Mouse (Mus musculus): Measurements from ENCODE around the gene Wdr72.

The Wdr72 gene

GRCm38 (mm10) chr9:74109761-74110460 is at the start of gene Wdr72:
Gene Wdr72, plus strand, starts transcription at chr9:74110356.
- peak; percentile 7 for DNase-seq (ENCODE audit: low spot score)

- DNase-seq (ENCODE audit: low spot score) = no peak
These were observed 43.9 kb upstream of the Wdr72 start for GRCm38 (mm10) chr9:74066278-74066677.

GRCm38 (mm10) chr9:74066766-74067165 is 43.4 kb upstream of the Wdr72 start:
- DNase-seq (ENCODE audit: low spot score) = no peak

GRCm38 (mm10) chr9:74075958-74076357 is 34.2 kb upstream of the Wdr72 start:
- no peak for DNase-seq (ENCODE audit: low spot score)

GRCm38 (mm10) chr9:74078458-74078857 is 31.7 kb upstream of the Wdr72 start:
- no peak for DNase-seq (ENCODE audit: low spot score)

GRCm38 (mm10) chr9:74080241-74080640 is 29.9 kb upstream of the Wdr72 start:
- no peak for DNase-seq (ENCODE audit: low spot score)

- no peak for DNase-seq (ENCODE audit: low spot score)
These were observed 8.6 kb upstream of the Wdr72 start for GRCm38 (mm10) chr9:74101591-74101990.

GRCm38 (mm10) chr9:74102615-74103014 is 7.5 kb upstream of the Wdr72 start:
- DNase-seq (ENCODE audit: low spot score) = no peak

- peak; percentile 7 for DNase-seq (ENCODE audit: low spot score)
These were observed 283 bp downstream of the Wdr72 start for GRCm38 (mm10) chr9:74110461-74110816.

GRCm38 (mm10) chr9:74112526-74112925 is 2.4 kb downstream of the Wdr72 start:
- DNase-seq (ENCODE audit: low spot score) = no peak

- DNase-seq (ENCODE audit: low spot score) = no peak
These were observed 16.1 kb downstream of the Wdr72 start for GRCm38 (mm10) chr9:74126222-74126621.

- no peak for DNase-seq (ENCODE audit: low spot score)
These were observed 23.9 kb downstream of the Wdr72 start for GRCm38 (mm10) chr9:74134010-74134409.

GRCm38 (mm10) chr9:74141864-74142263 is 31.7 kb downstream of the Wdr72 start:
- DNase-seq (ENCODE audit: low spot score) = peak; percentile 8

GRCm38 (mm10) chr9:74142705-74143104 is 32.5 kb downstream of the Wdr72 start:
- DNase-seq (ENCODE audit: low spot score) = no peak

GRCm38 (mm10) chr9:74145203-74145602 is 35.0 kb downstream of the Wdr72 start:
- no peak for DNase-seq (ENCODE audit: low spot score)

- no peak for DNase-seq (ENCODE audit: low spot score)
These were observed 38.1 kb downstream of the Wdr72 start for GRCm38 (mm10) chr9:74148306-74148705.

- DNase-seq (ENCODE audit: low spot score) = no peak
These were observed 50.3 kb downstream of the Wdr72 start for GRCm38 (mm10) chr9:74160361-74160933.

GRCm38 (mm10) chr9:74165697-74166096 is 55.5 kb downstream of the Wdr72 start:
- no peak for DNase-seq (ENCODE audit: low spot score)

GRCm38 (mm10) chr9:74169904-74170303 is 59.7 kb downstream of the Wdr72 start:
- no peak for DNase-seq (ENCODE audit: low spot score)

- DNase-seq (ENCODE audit: low spot score) = no peak
These were observed 76.7 kb downstream of the Wdr72 start for GRCm38 (mm10) chr9:74186748-74187400.

GRCm38 (mm10) chr9:74187401-74188029 is 77.4 kb downstream of the Wdr72 start:
- DNase-seq (ENCODE audit: low spot score) = no peak

- no peak for DNase-seq (ENCODE audit: low spot score)
These were observed 84.7 kb downstream of the Wdr72 start for GRCm38 (mm10) chr9:74194898-74195297.

- DNase-seq (ENCODE audit: low spot score) = no peak
These were observed 118.1 kb downstream of the Wdr72 start for GRCm38 (mm10) chr9:74228272-74228671.

Data from testis, postnatal 14 days (tissue).